Mouse (Mus musculus) thymus, postnatal 25 days (tissue): Measurements from ENCODE around the gene Gm21987.

ENCODE experiments used
- DNase-seq: peaks from one replicate; pipeline ENCODE4 v3.0.0; 2022

Gene Gm21987

DNA sequence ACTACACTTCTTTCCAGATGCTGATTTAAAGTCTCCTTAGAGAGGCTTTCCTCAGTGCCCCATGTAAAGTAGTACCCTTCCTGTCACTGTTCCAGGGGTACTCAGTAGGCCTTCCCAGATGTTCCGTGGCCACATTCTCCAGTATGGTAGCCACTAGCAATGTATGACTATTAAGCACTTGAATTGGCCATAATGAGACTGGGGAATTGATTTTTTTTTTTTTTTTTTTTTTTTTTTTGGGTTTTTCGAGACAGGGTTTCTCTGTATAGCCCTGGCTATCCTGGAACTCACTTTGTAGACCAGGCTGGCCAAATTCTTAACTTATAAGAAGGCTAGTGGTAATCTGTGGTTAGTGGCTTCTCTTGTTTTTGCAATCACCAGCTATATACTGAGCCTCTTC, 3.0 kb downstream of the Gm21987 start:
- no peak for DNase-seq

DNA sequence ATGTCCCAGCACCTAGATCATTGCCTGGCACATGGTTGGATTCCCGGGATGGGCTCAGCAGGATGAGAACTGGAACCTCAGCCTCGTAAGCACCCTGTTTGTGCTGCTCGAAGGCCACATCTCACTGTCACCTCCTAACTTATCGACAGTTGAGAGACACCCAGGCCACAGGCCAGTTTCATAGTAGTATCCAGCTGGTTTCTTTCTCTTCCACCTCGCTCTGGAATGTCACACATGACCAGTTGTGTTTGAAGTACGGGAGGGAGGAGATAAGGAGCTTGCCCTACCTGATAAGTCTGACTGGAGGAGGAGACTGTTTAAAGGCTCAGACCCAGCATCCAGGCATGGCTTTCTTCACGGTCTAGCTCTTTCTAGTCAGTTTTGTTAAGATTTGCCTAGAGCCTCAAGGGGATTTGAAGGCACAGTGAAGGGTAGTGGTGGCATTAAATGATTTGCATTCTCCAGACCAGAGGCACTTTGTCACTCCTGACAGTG, 3.6 kb downstream of the Gm21987 start:
- DNase-seq, result no peak

DNA sequence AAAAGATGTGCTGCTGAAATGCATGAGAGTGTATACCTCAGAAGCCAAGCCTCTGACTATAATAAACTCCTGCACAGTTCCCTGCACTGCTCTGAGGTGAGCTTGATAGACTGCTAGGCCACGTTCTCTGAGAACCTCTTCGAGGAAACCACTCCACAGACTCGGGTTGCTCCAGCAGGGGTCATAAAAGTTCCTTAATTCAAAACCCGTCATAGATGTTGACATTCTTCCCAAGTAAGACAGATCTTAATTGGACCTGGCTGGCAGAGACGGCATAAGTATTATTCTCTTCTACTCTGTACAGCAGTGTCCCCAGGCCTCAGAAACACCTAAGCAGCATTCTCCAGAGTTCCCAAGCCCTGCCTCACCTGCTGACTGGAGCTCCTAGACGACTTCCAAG, 4.1 kb downstream of the Gm21987 start:
- DNase-seq, result no peak

DNA sequence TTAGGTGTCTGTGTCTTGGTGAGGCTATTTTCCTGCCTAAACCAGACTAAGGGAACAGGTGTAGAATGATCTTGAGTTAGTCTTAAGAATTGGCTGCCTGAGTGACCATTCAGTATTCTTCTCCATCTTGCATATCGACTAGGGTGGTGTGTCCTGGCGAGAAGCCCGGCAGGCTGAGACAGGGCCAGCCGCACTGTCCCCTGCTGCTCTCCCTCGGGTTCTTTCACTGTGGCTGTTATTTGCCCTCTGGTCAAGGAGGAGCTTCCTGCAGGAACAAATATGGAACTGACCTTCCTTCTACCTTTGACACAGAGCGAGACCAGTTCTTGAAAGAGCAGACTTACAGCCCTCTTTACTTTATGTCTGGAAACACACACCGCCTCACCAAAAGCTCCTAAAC, 5.2 kb downstream of the Gm21987 start:
- no peak for DNase-seq

DNA sequence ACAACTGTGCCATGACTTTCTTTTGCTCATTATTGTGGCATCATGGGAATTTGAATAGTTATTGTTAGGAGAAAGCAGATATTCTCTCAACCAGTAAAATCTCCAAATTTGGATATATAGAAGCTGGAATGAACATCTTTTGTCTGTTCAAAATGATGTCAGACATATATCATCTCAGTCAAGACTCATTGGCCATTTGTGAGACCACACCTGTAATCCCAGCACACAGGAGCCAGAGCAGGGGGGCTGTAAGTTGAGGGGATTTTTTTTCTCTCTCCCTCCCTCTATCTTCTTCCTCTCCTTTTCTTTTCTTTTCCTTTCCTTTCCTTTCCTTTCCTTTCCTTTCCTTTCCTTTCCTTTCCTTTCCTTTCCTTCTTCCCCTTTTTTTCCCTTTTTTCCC, 6.0 kb downstream of the Gm21987 start:
- no peak for DNase-seq

DNA sequence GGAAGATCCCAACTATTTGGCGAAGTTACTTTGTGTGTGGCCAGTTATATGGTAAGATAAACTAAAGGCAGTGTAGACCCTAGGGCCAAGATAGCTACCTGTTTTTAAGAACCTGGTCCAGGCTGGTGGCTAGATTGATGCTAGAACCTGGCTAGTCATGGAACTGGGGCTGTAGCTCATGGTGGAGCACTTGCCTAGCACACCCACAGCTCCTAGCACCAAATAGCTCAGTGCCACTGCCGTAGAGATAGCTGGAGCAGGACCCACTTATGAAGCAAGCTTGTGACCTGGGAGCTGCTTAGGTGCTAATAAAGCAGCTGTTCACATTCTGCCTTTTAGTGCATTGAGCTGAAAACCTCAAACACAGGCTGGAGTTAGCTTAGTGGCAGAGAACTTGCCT, 6.8 kb downstream of the Gm21987 start:
- DNase-seq, result no peak

DNA sequence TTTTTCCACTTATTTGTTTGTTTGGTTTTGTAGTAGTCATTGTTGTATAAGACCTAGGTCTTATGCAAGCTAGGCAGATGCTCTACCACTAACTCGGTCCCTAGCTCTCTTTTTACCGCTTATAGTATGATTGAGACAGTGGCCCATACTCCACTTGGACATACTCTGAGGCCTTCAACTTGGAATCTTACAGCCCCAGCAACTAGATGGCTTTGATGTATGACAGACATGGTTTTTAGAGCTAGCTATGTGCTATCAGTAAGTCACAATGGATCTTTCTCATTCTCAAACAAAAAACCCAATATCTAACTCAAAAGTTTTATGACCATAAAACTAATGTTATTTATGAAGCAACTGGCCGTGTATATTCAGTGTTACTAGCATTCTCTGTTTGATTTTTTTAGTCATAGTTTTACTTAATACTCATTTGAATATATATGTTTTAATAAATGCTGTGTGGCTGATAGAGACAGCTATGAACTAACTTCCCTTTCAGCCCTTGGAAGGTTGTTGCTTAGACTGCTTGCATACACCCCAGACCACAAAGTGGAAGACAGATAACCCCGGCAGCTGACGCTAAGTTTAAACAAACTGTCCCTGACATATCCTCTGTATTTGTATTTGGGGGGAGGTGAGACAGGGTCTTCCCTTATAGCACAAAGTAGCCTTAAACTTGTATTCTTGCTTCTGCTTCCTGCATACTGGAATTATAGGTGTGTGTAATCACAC, 7.5 kb downstream of the Gm21987 start:
- no peak for DNase-seq

DNA sequence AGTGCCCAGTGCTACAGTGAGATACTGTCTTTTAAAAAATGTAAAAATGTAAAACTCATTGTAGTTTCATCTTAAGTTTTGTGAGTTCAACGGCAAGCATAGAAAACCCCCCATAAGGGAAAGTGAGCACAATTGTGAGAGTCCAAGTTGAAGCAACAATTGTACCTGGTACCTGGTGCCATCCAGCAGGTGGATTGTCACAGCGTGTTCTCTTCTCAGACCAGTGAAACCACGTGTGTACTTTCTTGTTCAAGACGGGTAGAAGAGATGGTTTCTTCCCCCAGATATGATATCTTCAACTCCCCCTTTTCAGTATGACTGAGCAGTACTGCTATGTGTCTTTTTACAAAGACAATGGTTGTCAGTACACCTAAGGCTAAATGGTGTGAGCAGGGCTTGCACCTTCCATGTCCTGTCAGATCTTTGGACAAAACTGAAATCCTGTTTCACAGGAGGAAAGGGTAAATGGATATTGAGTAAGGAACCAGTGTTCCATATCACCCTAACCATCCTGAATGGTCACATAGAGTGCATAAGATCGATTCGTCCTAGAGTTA, 11.5 kb downstream of the Gm21987 start:
- no peak for DNase-seq

DNA sequence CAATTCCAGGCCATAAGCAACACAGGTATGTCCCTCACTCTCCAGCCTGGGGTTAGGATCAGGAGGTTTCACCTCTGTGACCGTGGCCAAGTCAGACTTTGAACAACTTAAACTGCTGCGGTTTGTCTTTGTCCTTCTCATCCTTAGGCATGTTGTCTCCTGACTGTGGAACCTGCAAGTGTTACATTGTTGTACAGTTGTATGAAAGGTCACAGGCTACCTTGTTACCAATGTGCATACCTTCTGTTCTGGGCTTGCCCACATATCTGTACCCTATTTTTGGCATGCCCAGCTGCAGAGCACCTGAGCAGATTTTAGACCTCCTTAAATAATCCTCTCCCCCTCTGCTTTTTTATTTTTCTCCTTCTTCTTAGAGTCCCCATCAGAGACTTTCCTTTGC, 12.4 kb downstream of the Gm21987 start:
- no peak for DNase-seq

DNA sequence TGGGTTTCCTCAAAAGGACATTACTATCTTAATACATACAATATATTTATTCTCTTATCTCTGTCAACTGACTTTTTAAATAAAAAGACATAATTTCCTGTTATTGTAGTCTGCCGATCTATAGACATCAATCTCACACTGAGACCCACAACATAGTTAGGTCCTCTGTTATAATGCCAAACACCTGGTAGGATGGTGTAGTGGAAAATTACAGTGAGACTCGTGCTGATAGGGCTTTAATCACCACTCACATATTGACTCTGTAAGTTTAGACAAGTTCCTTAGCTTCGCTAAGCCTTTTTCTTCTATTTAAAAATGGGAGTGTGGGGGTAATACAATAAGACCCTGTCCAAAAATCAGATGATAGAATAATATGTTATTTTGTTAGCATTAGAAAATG, 13.0 kb downstream of the Gm21987 start:
- no peak for DNase-seq

DNA sequence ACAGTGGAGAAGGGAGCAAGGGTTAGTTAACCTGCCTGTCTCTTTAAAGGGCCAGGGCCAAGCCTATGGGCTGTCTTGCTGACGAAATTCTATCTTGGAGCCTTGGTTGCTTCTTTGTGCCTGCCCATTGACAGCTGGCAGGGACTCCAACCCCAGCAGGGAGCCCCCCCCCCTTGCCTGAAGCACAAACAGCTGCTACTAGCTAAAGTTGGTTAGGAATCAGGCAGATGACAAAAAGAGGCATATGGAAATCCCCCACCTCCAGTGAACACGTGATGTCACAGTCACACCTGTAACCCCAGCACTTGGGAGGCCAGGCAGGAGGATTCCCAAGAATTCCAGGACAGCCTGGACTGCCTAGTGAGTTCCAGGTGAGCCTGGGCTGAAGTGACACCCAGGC, 13.5 kb downstream of the Gm21987 start:
- no peak for DNase-seq

DNA sequence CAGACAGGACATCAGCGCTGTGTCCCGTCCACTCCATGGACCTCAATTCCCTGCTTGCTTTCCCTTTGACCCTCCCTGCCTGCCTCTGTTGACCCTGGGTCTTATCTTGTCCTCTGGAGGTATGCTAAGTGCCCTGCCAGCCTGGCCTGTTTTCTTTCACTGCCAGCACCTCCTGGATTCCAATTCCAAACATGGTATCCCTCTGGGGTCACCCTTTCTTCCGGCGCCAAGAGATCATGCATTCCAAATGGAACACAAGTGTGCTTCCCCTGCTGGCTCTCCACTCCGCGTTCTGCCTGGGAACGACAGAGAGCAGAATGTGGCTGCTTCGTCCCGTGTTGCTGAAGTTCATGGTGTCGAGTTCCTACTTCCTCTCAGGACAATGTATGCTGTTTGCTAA, 15.1 kb downstream of the Gm21987 start, which contains the start of gene Popdc2:
Popdc2 (plus strand) TSS at position 277 of the 400 bp plus-strand sequence.
- no peak for DNase-seq

DNA sequence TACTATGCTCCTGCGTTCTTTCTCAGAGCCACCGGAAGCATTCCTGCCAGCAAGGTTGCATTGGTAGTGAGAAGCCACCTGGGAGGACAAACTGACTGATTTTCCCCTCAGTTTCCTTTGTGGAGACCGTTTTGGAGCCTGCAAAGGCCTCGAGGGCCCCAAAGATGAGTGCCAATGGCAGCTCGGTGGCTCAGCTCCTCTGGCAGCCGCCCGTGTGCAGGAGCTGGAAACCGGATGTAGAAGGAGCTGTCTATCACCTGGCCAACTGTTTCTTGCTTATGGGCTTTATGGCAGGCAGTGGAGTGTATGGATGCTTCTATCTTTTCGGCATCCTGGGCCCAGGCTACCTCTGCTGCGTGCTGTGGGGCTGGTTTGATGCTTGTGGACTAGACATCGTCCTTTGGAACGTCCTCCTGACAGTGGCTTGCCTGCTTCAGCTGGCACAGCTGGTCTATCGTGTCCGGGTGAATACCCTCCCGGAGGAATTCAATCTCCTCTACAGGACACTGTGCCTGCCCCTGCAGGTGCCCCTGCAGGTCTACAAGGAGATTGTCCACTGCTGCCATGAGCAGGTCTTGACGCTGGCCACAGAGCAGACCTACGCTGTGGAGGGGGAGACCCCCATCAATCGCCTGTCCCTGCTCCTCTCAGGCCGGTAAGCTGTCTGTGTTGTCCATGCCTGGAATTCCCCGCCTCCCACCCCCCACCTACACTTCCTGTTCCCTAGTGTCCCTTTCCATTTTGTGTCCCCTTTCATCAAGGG, 15.8 kb downstream of the Gm21987 start:
- no peak for DNase-seq

DNA sequence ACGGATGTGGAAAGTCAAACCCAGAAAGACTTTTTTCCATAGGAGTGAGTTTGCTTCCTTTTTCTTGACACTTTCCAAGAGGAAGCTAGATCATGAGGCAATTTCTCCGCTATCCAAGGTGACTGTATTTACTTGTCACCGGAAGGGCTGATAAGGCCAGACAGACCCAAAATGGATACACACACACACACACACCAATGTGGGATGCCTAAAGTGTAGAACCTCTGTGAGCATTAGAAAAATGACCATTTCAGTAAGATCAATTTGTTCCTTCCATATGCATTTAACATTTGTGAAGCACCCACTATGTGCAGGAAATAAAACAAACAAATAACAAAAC, 16.4 kb downstream of the Gm21987 start:
- no peak for DNase-seq

DNA sequence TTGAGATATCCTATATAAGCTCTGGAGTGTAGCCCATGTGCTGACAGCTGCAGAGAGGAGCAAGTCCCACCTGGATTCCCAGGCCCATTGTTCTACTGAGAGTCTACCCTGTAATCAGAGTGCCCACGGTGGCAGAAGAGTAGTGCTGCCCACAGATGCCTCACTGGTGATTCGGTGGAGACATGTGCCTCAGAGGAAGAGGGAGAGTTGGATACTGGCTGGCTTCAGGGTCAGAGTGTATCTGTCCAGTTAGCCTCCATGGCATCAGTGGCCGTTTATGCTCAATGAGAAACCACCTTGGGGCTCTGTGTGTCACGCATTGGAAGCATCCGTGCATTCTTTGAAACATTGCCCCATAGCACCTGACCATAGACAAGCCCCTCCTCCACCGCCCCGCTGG, 16.8 kb downstream of the Gm21987 start:
- DNase-seq, result no peak

DNA sequence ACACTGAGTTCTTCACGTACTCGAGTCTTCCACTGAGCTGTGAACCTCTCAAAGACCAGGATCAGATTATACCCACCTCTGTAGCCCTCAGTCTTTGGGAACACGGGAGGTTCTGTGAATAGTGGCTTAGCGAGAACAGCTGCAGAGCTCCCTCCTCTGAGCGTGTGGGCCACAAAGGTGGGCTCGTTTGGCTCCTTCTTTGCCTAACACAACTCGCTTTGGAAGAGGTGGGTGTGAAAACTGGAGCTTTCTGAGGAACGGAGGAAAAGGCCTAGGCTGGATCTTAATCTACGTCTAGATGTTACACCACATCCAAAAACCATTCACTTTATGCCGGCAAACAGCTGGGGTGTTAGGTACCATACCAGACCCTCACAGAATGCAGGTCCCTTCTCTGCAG, 18.6 kb downstream of the Gm21987 start:
- no peak for DNase-seq

DNA sequence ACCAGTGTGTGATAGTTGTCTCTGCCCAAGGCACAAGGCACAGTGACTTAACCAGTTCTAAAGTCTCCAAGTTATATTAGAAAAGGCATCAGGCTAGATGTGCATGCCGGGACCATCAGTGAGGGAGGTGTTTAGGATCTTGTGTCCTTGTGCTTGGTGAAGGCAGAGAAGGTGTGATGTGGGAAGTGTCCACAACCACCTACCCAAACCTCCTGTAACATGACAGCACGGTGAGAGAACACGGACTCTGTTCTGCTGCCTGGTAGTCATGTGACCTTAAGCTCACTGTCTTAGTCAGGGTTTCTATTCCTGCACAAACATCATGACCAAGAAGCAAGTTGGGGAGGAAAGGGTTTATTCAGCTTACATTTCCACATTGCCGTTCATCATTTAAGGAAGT, 19.4 kb downstream of the Gm21987 start:
- DNase-seq, result no peak

DNA sequence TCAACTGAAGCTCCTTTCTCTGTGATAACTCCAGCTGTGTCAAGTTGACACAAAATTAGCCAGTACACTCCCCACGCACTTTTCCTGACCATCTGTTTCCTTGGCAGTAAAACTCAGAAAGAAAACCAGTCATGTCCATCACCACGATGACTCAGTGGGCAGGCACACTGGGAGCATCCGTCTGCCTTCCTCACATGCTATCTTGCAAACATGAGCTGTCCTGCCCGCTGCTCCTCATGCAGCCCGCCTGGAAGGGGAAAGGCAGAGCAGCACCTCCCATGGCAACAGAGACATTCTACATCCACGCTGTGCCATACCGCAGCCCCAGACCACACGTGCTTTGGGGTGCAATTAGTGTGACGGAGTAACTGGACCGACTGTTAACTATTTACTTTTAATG, 21.5 kb downstream of the Gm21987 start:
- DNase-seq, result no peak

DNA sequence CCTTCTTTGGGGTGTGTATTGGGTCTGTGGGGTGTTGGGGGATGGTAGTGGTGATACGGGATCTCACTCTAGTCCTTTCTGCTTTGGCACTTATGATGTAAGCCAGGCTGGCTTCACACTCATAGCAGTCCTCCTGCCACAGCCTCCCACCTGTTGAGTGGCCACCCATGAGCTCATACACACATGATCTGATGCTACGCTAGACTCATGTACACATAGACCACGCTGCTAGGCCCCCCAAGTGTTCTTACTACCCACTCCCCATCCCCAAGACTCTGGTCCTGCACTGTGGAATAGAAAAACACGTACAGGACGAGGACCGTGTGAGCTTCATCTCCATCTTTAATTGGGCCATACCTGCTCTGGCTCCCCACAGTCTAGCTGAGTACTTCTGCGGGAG, 22.2 kb downstream of the Gm21987 start:
- no peak for DNase-seq

DNA sequence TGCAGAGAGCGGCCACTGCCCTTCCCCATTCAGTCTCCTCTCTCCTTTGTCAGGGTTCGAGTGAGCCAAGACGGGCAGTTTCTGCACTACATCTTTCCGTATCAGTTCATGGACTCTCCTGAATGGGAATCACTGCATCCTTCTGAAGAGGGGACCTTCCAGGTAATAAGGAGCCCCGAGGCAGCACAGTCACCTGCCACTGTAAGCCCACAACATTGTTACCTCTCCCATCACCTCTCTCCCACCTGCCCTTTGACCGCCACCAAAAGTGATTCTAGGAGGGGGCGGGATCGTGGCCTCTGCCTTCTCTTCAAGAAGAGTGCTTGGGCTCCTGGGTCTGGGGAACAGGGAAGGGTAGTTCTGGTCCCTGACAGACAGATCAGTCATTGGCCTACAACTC, 22.6 kb downstream of the Gm21987 start:
- DNase-seq, result no peak

DNA sequence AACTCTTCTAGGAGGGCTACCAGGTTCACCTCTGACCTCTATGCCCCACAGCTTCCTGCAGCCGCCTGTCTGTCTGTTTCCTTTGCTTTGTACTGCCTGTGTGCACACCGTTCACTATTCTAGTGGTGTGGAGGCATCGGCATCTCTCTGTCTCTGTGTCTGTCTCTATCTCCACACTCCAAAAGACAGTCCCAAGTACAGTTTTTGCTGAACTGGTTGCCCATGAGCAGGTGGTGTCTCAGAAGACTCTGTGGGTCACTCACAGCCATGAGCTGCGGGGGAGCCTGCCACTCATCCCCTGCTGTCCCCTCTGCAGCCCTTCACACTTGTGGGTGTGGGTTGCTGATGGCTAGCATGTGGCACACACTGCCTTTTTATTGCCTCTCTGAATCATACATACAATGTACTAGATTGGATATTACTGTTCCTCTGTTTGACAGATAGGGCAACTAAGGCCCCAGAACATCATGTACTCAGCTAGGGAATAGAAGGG, 23.2 kb downstream of the Gm21987 start:
- no peak for DNase-seq

DNA sequence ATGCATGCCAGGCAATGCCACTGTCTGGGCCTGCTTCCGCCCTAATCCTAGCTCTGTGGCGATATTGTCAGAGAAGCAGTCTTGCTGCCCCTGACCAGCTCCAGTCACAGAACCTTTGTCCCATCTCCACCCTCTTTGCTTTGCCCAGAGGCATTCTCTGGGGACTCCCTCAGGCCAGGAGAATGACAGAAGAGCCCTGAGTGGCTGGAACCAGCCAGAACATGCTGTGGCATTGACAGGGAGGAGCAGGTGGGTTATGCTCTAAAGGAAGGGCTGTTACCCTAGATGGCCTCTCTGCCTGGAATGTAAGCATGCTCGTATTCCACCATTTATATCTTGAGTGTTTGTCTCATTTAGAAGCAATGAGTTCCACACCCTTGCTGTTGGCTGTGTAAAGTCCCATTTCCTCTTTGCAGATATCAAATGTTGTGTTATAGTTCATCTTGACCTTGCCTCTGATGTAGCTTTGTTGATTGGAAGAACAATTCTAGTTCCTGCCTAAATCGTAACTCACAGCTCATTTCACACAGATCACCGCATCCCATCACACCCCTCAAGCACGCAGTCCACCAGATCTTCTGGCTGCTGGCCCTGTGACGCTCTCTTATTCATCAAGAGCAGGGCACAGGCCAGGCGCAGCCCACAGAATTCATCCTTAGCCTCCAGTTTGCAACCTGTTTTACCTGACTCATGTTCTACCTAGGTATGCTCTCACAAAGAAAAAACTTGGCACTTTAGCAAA, 24.0 kb downstream of the Gm21987 start:
- no peak for DNase-seq

DNA sequence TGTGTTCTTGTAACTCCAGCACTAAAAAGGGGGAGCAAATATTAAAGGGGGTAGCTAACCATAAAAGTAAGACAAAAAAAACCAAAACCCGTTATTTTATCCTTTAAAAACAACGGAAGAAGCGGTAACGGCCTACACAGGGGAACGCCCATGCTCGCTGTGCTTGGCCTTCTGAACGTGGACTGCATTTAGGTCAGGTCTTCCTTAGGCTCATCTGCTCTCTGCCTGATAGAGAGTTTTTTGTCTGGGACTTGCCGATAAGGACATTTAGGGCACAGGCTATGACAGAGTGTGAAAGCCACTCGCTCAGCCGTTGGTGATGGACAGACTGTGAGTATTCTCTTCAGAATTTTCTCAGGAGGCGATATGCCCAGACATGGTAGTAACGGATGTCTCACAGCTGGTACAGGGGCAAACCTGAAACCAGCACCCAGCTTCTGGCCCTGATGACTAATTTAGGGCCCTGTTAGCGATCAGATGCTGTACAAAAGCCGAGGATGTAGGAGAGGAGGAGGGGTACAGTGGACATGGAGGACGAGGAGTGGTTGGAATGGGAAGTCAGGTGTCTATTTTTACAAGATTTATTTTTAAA, 25.0 kb downstream of the Gm21987 start:
- DNase-seq, result no peak
